Mouse (Mus musculus): ENCODE results near the gene Gstp1. TPM values are rescaled to one million over a fixed set of nuclear protein-coding genes. Genes with fewer than 3 reads are reported as not detected.
A peak's percentile ranks its signal among the peaks of the same experiment; 100 is the strongest.

The Gstp1 gene
- total RNA-seq, 2 experiments from 2014 or later: 343 to 385 TPM

- no peak for DNase-seq (ENCODE audit: extremely low spot score in 1 of 2, low spot score in 1 of 2)
These were observed 34.1 kb downstream of the Gstp1 start for GRCm38 (mm10) chr19:4003641-4004040.

DNA sequence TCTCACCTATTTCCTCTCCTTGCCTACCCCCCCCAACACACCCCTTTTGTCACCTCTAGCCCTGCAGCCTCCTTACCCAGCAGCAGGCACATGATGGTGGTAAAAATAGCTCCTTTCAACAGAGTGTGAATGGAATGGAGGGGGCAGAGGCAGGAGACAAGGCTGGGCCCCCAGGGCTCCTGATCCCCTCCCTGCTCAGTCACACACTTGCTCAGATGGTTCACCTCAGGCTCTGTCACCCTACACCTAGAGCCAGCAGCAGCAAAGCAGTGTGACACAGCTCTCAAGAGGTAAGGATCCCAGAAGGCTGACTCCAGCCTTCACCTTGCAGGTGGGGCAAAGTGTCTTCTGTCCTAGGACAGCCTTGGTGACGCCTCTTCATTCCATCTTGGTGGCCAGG is 34.7 kb downstream of the Gstp1 start, which contains the start of gene Doc2g:
Gene Doc2g, plus strand, starts transcription at position 202 of the 400 bp plus-strand sequence.
- no peak for DNase-seq (ENCODE audit: extremely low spot score in 1 of 2, low spot score in 1 of 2)

- DNase-seq (ENCODE audit: extremely low spot score in 1 of 2, low spot score in 1 of 2): no peak
These were observed 36.0 kb downstream of the Gstp1 start for GRCm38 (mm10) chr19:4001752-4002151.

DNA sequence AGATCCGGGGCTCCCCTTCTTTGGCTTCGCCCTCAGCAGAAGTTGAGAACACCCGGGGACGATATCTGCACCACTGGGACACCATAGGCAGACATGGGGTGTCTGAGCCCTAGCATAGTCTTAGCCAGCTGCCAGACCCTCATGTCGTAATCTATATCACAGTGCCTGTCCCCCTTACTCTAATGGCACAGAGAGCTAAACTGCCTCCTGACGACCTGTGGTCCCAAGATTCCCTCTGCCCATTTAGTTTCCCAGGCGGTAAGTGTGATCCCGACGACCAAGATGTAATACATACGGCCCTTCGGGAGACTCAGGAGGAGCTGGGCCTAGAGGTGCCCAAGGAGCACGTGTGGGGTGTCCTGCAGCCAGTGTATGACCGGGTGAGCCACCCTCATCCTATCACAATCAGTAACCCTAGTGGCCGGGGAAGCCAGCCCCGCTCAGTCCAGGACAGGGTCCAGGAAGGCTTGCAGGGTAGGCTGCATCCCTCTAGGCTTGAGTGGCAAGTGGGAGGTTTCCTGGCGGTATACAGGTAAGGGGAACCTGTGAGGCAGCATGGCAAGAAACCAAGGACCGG is 36.7 kb downstream of the Gstp1 start:
- no peak for DNase-seq (ENCODE audit: extremely low spot score in 1 of 2, low spot score in 1 of 2)

DNA sequence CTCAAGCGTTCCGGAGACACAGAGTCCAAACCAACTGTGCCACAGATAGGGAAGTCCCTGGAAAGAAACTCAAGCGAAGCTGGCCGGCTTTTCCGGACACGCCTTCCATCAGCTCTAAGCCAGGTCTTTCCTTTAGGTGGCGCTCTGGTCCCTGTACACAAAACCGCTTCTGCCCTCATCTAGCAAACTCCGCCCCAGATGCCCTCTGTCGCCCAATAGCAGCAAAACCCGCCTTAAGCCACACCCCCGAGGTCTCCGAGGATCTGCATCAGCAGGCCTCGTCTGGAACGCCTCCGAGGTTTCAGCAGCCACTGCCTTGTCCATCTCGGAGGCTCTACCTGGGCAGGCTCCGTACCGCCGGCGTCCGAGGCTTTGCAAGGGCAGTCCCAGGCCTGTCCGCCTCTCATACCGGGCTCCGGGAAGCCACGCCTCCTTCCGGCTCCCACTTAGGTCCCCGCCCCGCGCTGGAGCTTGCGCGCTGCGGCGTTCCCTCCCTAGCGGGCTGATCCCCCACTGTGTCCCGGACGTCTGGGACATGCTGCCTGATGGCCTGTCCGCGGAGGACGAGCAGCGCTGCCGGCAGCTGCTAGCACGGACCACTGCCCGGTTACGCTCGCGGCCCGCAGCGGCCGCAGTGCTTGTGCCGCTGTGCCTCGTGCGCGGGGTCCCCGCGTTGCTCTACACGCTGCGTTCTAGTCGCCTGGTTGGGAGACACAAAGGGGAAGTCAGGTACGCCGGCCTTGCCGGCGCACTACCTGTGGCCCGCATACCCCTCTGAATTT is 37.5 kb downstream of the Gstp1 start, which contains the start of the genes Nudt8 and Gm49405:
Gene Nudt8, plus strand, starts transcription at position 462 of the 782 bp plus-strand sequence.
Gene Gm49405, plus strand, starts transcription at position 508 of the 782 bp plus-strand sequence.
- DNase-seq (ENCODE audit: extremely low spot score in 1 of 2, low spot score in 1 of 2): peak; percentile 83 to 96

DNA sequence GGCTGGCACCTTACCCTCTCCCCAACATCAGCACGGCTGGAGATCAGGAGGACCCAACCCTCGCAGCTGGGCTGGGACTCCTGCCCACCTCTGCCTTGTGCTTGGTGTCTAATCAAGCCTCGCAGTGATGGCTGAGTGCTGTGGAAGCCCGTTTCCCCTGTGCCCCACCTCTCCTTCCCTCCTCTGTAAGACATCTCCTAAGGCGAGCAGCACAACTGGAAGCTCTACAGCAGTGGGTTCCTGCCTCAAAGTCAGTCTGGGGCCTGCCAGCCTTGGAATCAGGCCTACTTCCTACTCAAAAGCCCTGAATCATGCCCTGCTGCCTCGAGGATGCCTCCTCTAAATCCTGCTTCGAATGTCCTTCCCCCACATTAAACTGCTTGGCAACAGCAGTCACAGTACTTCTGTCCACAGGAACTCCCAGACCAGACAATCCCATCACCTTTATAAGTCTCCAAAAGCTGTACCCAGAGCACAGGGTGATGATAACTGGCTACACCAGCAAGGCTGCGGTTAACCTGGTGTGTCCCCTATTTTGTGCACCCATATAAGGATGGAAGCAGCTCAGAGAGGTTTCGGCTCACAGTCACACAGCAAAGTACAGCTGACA is 38.6 kb downstream of the Gstp1 start:
- no peak for DNase-seq (ENCODE audit: extremely low spot score in 1 of 2, low spot score in 1 of 2)

DNA sequence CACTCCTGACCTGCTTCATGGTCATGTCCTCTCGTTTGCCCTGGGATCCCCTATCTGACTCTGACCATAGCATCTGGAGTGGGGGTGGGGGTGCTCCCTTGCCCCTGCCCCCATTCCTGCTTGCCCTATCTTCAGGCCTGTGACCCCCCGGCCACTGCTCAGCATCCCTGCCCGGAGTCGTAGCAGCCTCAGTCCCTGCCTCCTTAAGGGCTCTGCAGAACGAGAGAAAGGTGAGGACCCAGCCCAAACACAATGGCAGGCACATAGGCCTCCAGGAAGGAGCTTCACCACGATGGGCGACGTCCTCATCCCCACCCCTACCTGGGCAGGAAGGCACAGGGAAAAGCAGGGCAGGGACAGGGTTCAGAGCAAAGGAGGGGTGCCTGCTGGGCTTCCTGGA is 39.5 kb downstream of the Gstp1 start:
- no peak for DNase-seq (ENCODE audit: extremely low spot score in 1 of 2, low spot score in 1 of 2)

GRCm38 (mm10) chr19:3997231-3997630 is 40.6 kb downstream of the Gstp1 start:
- no peak for DNase-seq (ENCODE audit: extremely low spot score in 1 of 2, low spot score in 1 of 2)

GRCm38 (mm10) chr19:3996747-3997146 is 41.0 kb downstream of the Gstp1 start:
- DNase-seq (ENCODE audit: extremely low spot score in 1 of 2, low spot score in 1 of 2): no peak

DNA sequence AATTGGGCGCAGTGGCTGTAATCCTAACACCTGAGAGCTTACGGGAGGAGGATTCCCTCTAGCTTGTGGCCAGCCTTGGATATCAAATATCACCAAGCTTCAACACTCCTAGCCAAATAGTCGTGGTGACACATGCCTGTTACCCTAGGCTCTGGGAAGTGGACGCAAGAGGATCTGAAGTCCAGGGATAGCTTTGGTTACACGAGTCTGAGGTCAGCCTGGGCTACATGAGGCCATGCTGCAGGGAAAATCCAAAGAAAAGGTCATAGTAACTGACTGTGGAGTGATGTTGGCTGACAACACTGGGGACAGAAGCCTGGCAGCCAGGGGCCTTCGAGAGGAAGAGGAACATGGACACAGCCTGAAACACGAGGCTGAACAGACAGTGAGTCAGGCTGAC is 41.7 kb downstream of the Gstp1 start:
- no peak for DNase-seq (ENCODE audit: extremely low spot score in 1 of 2, low spot score in 1 of 2)

GRCm38 (mm10) chr19:3995505-3995904 is 42.3 kb downstream of the Gstp1 start:
- no peak for DNase-seq (ENCODE audit: extremely low spot score in 1 of 2, low spot score in 1 of 2)

DNA sequence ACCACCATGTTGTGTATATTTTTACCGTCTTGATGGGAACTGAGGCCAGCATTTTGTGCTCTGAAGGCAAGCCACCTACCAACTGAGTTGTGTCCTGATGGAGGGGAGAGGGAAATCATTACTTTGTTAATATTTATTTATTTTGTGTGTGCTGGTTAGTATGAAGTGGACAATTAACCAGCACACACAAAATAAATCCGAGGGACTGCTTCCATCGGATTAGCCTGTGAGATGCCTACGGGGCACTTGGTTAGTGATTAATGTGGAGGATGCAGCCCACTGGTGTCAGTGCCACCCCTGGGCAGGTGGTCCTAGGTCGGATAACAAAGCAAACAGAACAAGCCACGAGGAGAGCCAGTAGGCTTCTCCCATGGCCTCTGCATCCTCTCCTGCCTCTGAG is 42.9 kb downstream of the Gstp1 start:
- DNase-seq (ENCODE audit: extremely low spot score in 1 of 2, low spot score in 1 of 2): no peak

- no peak for DNase-seq (ENCODE audit: extremely low spot score in 1 of 2, low spot score in 1 of 2)
These were observed 45.4 kb downstream of the Gstp1 start, which contains the start of gene Tbx10 for GRCm38 (mm10) chr19:3992416-3992815. Gene Tbx10 (plus strand): TSS chr19:3992752.

DNA sequence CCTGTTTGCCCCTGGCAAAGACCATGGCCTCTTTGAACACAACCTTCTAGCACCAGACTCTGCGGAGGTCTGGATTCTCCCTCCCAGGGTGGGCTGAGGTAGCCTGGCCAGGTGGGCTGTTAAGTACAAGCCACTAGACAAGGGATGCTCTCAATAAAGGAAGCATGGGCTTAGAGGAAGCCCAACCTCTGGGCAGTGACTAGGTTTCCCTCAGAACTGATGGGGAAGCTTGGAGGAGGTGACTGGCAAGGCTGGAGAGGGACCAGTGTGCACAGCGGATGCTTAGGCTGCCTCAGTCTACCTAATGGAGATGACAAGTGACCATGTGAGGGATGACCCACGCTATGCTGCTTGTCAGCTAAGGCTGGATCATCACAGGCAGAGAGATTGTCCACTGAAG is 45.8 kb downstream of the Gstp1 start:
- no peak for DNase-seq (ENCODE audit: extremely low spot score in 1 of 2, low spot score in 1 of 2)

GRCm38 (mm10) chr19:3991562-3991961 is 46.2 kb downstream of the Gstp1 start:
- DNase-seq (ENCODE audit: extremely low spot score in 1 of 2, low spot score in 1 of 2): no peak

DNA sequence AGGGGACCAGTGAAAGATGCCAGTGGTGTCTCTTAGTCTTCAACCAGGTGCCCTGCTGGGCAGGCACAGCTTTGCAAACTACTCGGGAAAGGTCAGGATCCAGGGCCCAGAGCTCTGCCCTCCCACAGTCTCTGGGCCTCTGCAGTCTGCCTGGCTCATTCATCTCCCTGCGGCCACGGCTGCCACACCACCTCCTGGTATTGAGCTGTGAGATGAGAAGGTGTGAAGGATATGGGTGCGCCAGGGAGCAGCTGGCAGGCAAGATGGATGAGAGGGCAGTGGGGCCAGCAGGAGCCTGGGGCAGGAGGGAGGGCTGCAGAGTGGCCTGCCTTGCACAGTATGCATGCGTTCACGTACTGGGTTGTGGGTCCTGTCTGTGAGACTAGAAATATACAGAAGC is 47.0 kb downstream of the Gstp1 start:
- no peak for DNase-seq (ENCODE audit: extremely low spot score in 1 of 2, low spot score in 1 of 2)

DNA sequence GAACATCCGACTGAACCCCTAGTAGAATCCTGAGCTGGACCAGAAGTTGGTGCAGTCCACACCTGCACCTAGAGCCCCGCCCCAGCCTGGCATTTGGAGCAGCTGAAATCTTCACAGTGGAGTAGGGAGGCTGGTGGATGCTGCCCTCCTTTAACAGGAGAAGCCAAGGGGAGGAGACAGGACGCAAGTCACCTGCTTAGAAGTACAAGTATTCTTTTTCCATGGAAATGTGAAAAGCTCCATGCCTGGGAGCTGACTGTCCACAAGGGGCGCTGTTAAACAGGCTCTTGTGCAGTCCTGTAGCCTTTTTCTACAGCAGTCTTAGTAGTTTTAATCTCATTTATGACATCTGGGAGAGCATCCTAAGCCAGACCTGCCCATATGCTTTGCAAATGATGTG is 49.0 kb downstream of the Gstp1 start:
- DNase-seq (ENCODE audit: extremely low spot score in 1 of 2, low spot score in 1 of 2): no peak

DNA sequence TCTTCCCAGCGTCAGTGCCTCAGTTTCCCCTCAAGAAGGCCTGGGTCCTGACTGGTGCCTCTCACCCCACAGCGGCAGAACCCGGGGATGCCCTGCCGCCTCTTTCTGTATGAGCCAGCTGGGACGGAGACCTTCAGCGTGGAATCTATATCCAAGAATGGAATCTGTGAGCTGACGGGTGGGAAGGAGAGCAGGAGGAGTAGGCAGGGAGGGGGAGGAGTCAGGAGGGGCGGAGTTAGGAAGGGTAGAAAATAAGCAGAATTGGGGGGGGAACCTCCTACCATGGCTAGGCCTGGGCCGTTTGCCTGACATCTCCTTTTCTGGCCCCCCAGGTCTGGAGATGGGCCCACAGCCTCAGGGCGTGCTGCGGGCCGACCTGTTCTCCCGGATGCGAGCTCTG is 49.7 kb downstream of the Gstp1 start:
- DNase-seq (ENCODE audit: extremely low spot score in 1 of 2, low spot score in 1 of 2): no peak

DNA sequence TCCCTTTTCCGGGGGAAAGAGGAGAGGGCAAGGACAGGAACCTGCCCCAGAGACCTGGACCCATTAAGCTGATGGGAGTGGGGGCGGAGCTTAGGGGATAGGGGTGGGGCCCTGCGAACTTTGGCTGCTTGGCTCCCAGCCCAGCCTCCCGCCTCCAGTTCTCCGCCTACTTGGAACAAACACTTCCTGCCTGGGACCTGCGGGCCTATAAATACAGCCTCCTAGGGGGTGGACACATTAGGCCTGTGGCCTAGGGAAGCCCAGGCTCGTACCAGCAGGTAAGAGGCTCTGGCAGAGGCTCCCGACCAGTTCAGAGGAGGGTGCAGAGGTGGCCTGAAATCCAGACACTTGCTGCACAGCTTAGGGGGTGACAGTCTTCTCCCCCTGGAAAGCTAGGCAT is 51.5 kb downstream of the Gstp1 start, which contains the start of gene Acy3:
Gene Acy3, plus strand, starts transcription at position 237 of the 400 bp plus-strand sequence.
- DNase-seq (ENCODE audit: extremely low spot score in 1 of 2, low spot score in 1 of 2): peak in 1 of 2 experiments; percentile 29

Measured in layer of hippocampus, postnatal 25 days (tissue).